Mouse (Mus musculus): ENCODE measurements at regions not wholly inside any gene's neighbourhood (a gene's known extent, or its start where the extent isn't known, plus 50 kb on each side); places are given as distances from the start of the nearest gene placed in this dataset.

GRCm38 (mm10) chr3:38243209-38243608 is 241.4 kb downstream of the Ankrd50 start:
- no peak for DNase-seq
- H3K4me1 ChIP-seq (ENCODE audit: control insufficient read depth, insufficient read depth, low read length) = no peaks in the 10 kb centered on the region
- H3K4me3 ChIP-seq (replicated peaks; ENCODE audit: extremely low read depth, low read depth, low read length) = no peak overlapping the region
- 70% methylated on average over 3 of the region's 3 CpGs for WGBS
- TF ChIP-seq POLR2A (IDR thresholded peaks at IDR 0.05; ENCODE audit: borderline replicate concordance, extremely low read depth, low read depth, low read length) (no peak), CTCF (IDR thresholded peaks at IDR 0.05; ENCODE audit: insufficient read depth, low read length) (no peak)

GRCm38 (mm10) chr3:38237616-38238015 is 247.0 kb downstream of the Ankrd50 start:
- H3K4me1 ChIP-seq (ENCODE audit: control insufficient read depth, insufficient read depth, low read length) = no peaks in the 10 kb centered on the region
- H3K4me3 ChIP-seq (replicated peaks; ENCODE audit: extremely low read depth, low read depth, low read length) = no peak overlapping the region
- TF ChIP-seq CTCF (IDR thresholded peaks at IDR 0.05; ENCODE audit: insufficient read depth, low read length) = no peak
- TF ChIP-seq POLR2A (IDR thresholded peaks at IDR 0.05; ENCODE audit: borderline replicate concordance, extremely low read depth, low read depth, low read length) = no peak
- 75% methylated on average over 2 of the region's 2 CpGs for WGBS
- DNase-seq = no peak

- Histone ChIP-seq H3K4me1 (ENCODE audit: control insufficient read depth, insufficient read depth, low read length) (peaks cover 3% of the 10 kb centered on the region; the same call in 1 of the 2 replicates), H3K4me3 (replicated peaks; ENCODE audit: extremely low read depth, low read depth, low read length) (no peak overlapping the region)
- 63% methylated on average over 9 of the region's 9 CpGs for WGBS
- TF ChIP-seq CTCF (IDR thresholded peaks at IDR 0.05; ENCODE audit: insufficient read depth, low read length) (no peak), POLR2A (IDR thresholded peaks at IDR 0.05; ENCODE audit: borderline replicate concordance, extremely low read depth, low read depth, low read length) (no peak)
- no peak for DNase-seq
Measured at GRCm38 (mm10) chr3:38235736-38236083, 248.9 kb downstream of the Ankrd50 start.

GRCm38 (mm10) chr3:38235033-38235735 is 249.5 kb downstream of the Ankrd50 start:
- Histone ChIP-seq H3K4me1 (ENCODE audit: control insufficient read depth, insufficient read depth, low read length) (peaks cover 3% of the 10 kb centered on the region; the same call in 1 of the 2 replicates), H3K4me3 (replicated peaks; ENCODE audit: extremely low read depth, low read depth, low read length) (no peak overlapping the region)
- TF ChIP-seq POLR2A (IDR thresholded peaks at IDR 0.05; ENCODE audit: borderline replicate concordance, extremely low read depth, low read depth, low read length) = no peak
- no peak for TF ChIP-seq CTCF (IDR thresholded peaks at IDR 0.05; ENCODE audit: insufficient read depth, low read length)
- WGBS = 66% methylated on average over 18 of the region's 18 CpGs
- DNase-seq = no peak

- 47% methylated on average over 4 of the region's 4 CpGs for WGBS
- DNase-seq = no peak
- Histone ChIP-seq H3K4me3 (replicated peaks; ENCODE audit: extremely low read depth, low read depth, low read length) (no peak overlapping the region), H3K4me1 (ENCODE audit: control insufficient read depth, insufficient read depth, low read length) (peaks cover 3% of the 10 kb centered on the region; the same call in 1 of the 2 replicates)
- TF ChIP-seq POLR2A (IDR thresholded peaks at IDR 0.05; ENCODE audit: borderline replicate concordance, extremely low read depth, low read depth, low read length) = no peak
- no peak for TF ChIP-seq CTCF (IDR thresholded peaks at IDR 0.05; ENCODE audit: insufficient read depth, low read length)
Measured at GRCm38 (mm10) chr3:38234534-38234933, 250.1 kb downstream of the Ankrd50 start.

GRCm38 (mm10) chr3:38234006-38234405 is 250.6 kb downstream of the Ankrd50 start:
- H3K4me1 ChIP-seq (ENCODE audit: control insufficient read depth, insufficient read depth, low read length) = peaks cover 3% of the 10 kb centered on the region; the same call in 1 of the 2 replicates
- H3K4me3 ChIP-seq (replicated peaks; ENCODE audit: extremely low read depth, low read depth, low read length) = no peak overlapping the region
- TF ChIP-seq CTCF (IDR thresholded peaks at IDR 0.05; ENCODE audit: insufficient read depth, low read length) (no peak), POLR2A (IDR thresholded peaks at IDR 0.05; ENCODE audit: borderline replicate concordance, extremely low read depth, low read depth, low read length) (no peak)
- no peak for DNase-seq
- WGBS = 58% methylated on average over 2 of the region's 2 CpGs

- Histone ChIP-seq H3K4me1 (ENCODE audit: control insufficient read depth, insufficient read depth, low read length) (peaks cover 3% of the 10 kb centered on the region; the same call in 1 of the 2 replicates), H3K4me3 (replicated peaks; ENCODE audit: extremely low read depth, low read depth, low read length) (no peak overlapping the region)
- WGBS = 81% methylated on average over 3 of the region's 3 CpGs
- DNase-seq = no peak
- no peak for TF ChIP-seq POLR2A (IDR thresholded peaks at IDR 0.05; ENCODE audit: borderline replicate concordance, extremely low read depth, low read depth, low read length)
Measured at GRCm38 (mm10) chr3:38233091-38233490, 251.6 kb downstream of the Ankrd50 start.

- Histone ChIP-seq H3K4me1 (ENCODE audit: control insufficient read depth, insufficient read depth, low read length) (peaks cover 3% of the 10 kb centered on the region; the same call in 1 of the 2 replicates), H3K4me3 (replicated peaks; ENCODE audit: extremely low read depth, low read depth, low read length) (no peak overlapping the region)
- no peak for TF ChIP-seq POLR2A (IDR thresholded peaks at IDR 0.05; ENCODE audit: borderline replicate concordance, extremely low read depth, low read depth, low read length)
- no peak for TF ChIP-seq CTCF (IDR thresholded peaks at IDR 0.05; ENCODE audit: insufficient read depth, low read length)
- no peak for DNase-seq
- 38% methylated on average over 15 of the region's 15 CpGs for WGBS
Measured at GRCm38 (mm10) chr3:38232111-38233076, 252.2 kb downstream of the Ankrd50 start.

- Histone ChIP-seq H3K4me1 (ENCODE audit: control insufficient read depth, insufficient read depth, low read length) (peaks cover 3% of the 10 kb centered on the region; the same call in 1 of the 2 replicates), H3K4me3 (replicated peaks; ENCODE audit: extremely low read depth, low read depth, low read length) (no peak overlapping the region)
- TF ChIP-seq CTCF (IDR thresholded peaks at IDR 0.05; ENCODE audit: insufficient read depth, low read length) = no peak
- no peak for TF ChIP-seq POLR2A (IDR thresholded peaks at IDR 0.05; ENCODE audit: borderline replicate concordance, extremely low read depth, low read depth, low read length)
- no peak for DNase-seq
- WGBS = 82% methylated on average over 3 of the region's 3 CpGs
Measured at GRCm38 (mm10) chr3:38231506-38231905, 253.1 kb downstream of the Ankrd50 start.

Data from lung, adult 2 months (tissue).